In the genomic region with DNA sequence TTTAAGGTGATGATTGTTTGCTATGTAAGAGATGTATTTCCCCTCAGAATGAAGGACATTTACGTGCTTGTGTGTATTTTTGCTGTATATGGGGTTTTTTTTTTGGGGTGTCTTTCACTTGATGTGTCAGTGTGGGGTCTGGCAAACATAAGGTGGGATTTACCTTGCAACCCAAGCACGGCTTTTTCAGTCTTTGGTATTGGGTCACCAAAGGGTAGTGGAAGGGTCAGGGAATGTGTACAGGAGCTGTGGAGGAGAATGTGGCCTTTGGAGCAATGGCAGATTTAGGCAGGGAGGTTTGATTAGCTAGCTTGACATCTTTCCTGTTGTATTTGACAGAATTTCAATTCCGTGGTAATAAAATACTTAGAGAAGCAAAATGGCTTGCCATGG, we compare ENCODE assay signal across 8 mouse cellular contexts. TPM values are rescaled to one million over a fixed set of nuclear protein-coding genes. Genes with fewer than 3 reads are reported as not detected.
DNase-seq lines count a peak whose midpoint lies in the region; ATAC-seq and TF ChIP-seq lines count a peak whose summit lies in the region.

No protein-coding gene starts in this region.

- no peak for TF ChIP-seq POLR2A in heart, adult 2 months (IDR thresholded peaks at IDR 0.05; ENCODE audit: insufficient read depth, low read depth, low read length)

- no peaks in the 10 kb centered on the region for H3K9me3 ChIP-seq in heart, postnatal 0 days (replicated peaks; ENCODE audit: control insufficient read depth, low read length)
- H3K9me3 ChIP-seq in liver, embryonic 16.5 days (replicated peaks; ENCODE audit: control insufficient read depth, low read length) = no peaks in the 10 kb centered on the region

- H3K27ac ChIP-seq in heart, adult 2 months = peak overlapping the region; percentile 83
- H3K27ac ChIP-seq in brown adipose tissue, adult 24 weeks (replicated peaks; ENCODE audit: low read depth, low read length) = peak overlapping the region; percentile 44
- H3K27ac ChIP-seq in heart, postnatal 0 days (ENCODE audit: low read depth) = peak overlapping the region; percentile 69
- 0 out of 2 replicates have a peak overlapping the region, but pooled peaks have one; percentile 12 for H3K27ac ChIP-seq in liver, embryonic 16.5 days (ENCODE audit: low read length)

- peak overlapping the region; percentile 63 for H3K4me3 ChIP-seq in heart, adult 2 months
- H3K4me3 ChIP-seq in brown adipose tissue, adult 24 weeks (ENCODE audit: insufficient read depth, low read depth, low read length) = peak overlapping the region; percentile 60
- H3K4me3 ChIP-seq in heart, postnatal 0 days (ENCODE audit: low read depth, low read length) = peak overlapping the region; percentile 51
- H3K4me3 ChIP-seq in liver, embryonic 16.5 days (ENCODE audit: low read depth, low read length) = peak overlapping the region; percentile 41

- peak overlapping the region; percentile 58 for H3K4me2 ChIP-seq in heart, postnatal 0 days (ENCODE audit: low read depth, low read length)
- H3K4me2 ChIP-seq in liver, embryonic 16.5 days (ENCODE audit: low read depth, low read length) = peak overlapping the region; percentile 46

- intact Hi-C loops in heart, adult 2 months (cut with DNase I) = loop anchor here (5.0 kb wide), 1 partner anchor 139 kb away; a partner anchor contains a TSS
- intact Hi-C loops in left cerebral cortex, postnatal 36 days (cut with DNase I) = loop anchor here (2.0 to 5.0 kb wide), 2 partner anchors 19 to 51 kb away; a partner anchor contains a TSS

- ATAC-seq in heart, postnatal 0 days (ENCODE audit: insufficient read depth, low read depth) = no peak
- ATAC-seq in liver, embryonic 16.5 days (ENCODE audit: low read depth) = no peak

- peaks cover 1% of the 10 kb centered on the region; the same call in 1 of the 2 replicates for H3K79me2 ChIP-seq in heart, adult 2 months (replicated peaks; ENCODE audit: control insufficient read depth, insufficient read depth, low read length)

- DNase-seq in heart, adult 2 months = no peak
- DNase-seq in heart, adult 11 months = no peak
- DNase-seq in heart, postnatal 0 days (ENCODE audit: low spot score) = peak; percentile 18
- DNase-seq in right cerebral cortex, postnatal 36 days (ENCODE audit: low spot score in 2 of 2) = no peak
- no peak for DNase-seq in left cerebral cortex, postnatal 36 days (ENCODE audit: low spot score in 2 of 2)
- no peak for DNase-seq in testis, postnatal 14 days (ENCODE audit: low spot score)

- TF ChIP-seq EP300 in heart, adult 2 months (IDR thresholded peaks at IDR 0.05; ENCODE audit: insufficient read depth, low read depth, low read length) = no peak
- no peak for TF ChIP-seq EP300 in heart, postnatal 0 days (IDR thresholded peaks at IDR 0.05; ENCODE audit: low read depth)

- peak overlapping the region; percentile 66 for H3K9ac ChIP-seq in heart, adult 2 months (ENCODE audit: low read depth, low read length)
- peak overlapping the region; percentile 55; the same call in 1 of the 2 replicates for H3K9ac ChIP-seq in heart, postnatal 0 days (replicated peaks; ENCODE audit: low read depth, low read length)
- H3K9ac ChIP-seq in liver, embryonic 16.5 days (ENCODE audit: low read depth, low read length) = peak overlapping the region; percentile 16; the same call in 1 of the 2 replicates

- TF ChIP-seq CTCF in heart, adult 2 months (IDR thresholded peaks at IDR 0.05) = no peak
- no peak for TF ChIP-seq CTCF in heart, postnatal 0 days (IDR thresholded peaks at IDR 0.05; ENCODE audit: low read depth)

- WGBS in heart, adult 2 months = 20% methylated on average over 3 of the region's 3 CpGs
- 41% methylated on average over 3 of the region's 3 CpGs for WGBS in heart, postnatal 0 days
- WGBS in liver, embryonic 16.5 days (ENCODE audit: insufficient replicate concordance) = 44% methylated on average over 3 of the region's 3 CpGs

- H3K27me3 ChIP-seq in heart, adult 2 months (ENCODE audit: control insufficient read depth, insufficient read depth, low read length) = no peaks in the 10 kb centered on the region
- H3K27me3 ChIP-seq in heart, postnatal 0 days (ENCODE audit: control insufficient read depth, insufficient read depth, low read length) = no peaks in the 10 kb centered on the region
- H3K27me3 ChIP-seq in liver, embryonic 16.5 days (ENCODE audit: control insufficient read depth, insufficient read depth, low read depth, low read length) = no peaks in the 10 kb centered on the region

- peaks cover 8% of the 10 kb centered on the region for H3K4me1 ChIP-seq in heart, adult 2 months (ENCODE audit: control insufficient read depth, insufficient read depth, low read length)
- H3K4me1 ChIP-seq in brown adipose tissue, adult 24 weeks (ENCODE audit: control insufficient read depth, insufficient read depth, insufficient read length, low read length) = peaks cover 2% of the 10 kb centered on the region
- peaks cover 11% of the 10 kb centered on the region for H3K4me1 ChIP-seq in heart, postnatal 0 days (ENCODE audit: control insufficient read depth, insufficient read depth)
- H3K4me1 ChIP-seq in liver, embryonic 16.5 days (ENCODE audit: control insufficient read depth, low read depth, low read length) = peaks cover 10% of the 10 kb centered on the region

- peaks cover 2% of the 10 kb centered on the region; the same call in 1 of the 2 replicates for H3K36me3 ChIP-seq in heart, adult 2 months (ENCODE audit: control insufficient read depth, insufficient read depth, low read length)
- H3K36me3 ChIP-seq in heart, postnatal 0 days (replicated peaks; ENCODE audit: control insufficient read depth, insufficient read depth, low read length) = no peaks in the 10 kb centered on the region
- H3K36me3 ChIP-seq in liver, embryonic 16.5 days (ENCODE audit: control insufficient read depth, insufficient read depth) = no peaks in the 10 kb centered on the region

RNA-seq across cellular contexts. Expression of a gene that starts 52.2 kb away (rescaled TPM):
- total RNA-seq in heart, adult 2 months (2021) = 10 to 100 TPM; 53.6 to 56.2 TPM
- 14.2 and 31.0 TPM in 2 replicates for polyA plus RNA-seq in heart, adult 2 months (2012; rRNA removed)
- 23.1 and 24.5 TPM in 2 replicates for polyA plus RNA-seq in brown adipose tissue, adult 24 weeks (2012; ENCODE audit: insufficient read depth, insufficient read length, missing spikeins)
- 39.7 and 46.0 TPM in 2 replicates for total RNA-seq in heart, postnatal 0 days (2014; rRNA removed; ENCODE audit: low replicate concordance)
- polyA plus RNA-seq in heart, postnatal 0 days (2015; fragmentation: Nextera tagmentation; extraction: Ambion mirVana) = 15.4 and 15.8 TPM in 2 replicates
- polyA plus RNA-seq in liver, embryonic 16.5 days (2015; fragmentation: Nextera tagmentation; extraction: Ambion mirVana) = 8.7 and 9.3 TPM in 2 replicates
- total RNA-seq in left cerebral cortex, postnatal 36 days (2021) = 100 to 1,000 TPM; 226 to 229 TPM

Comparison
In these comparisons a context has a peak if more than half of its experiments do, and no peak if none do; other contexts are left out.
1. H3K27ac ChIP-seq: peak in every context shown above with its lines; median percentile 83 in heart, adult 2 months; 69 in heart, postnatal 0 days; 44 in brown adipose tissue, adult 24 weeks; 12 in liver, embryonic 16.5 days.
2. H3K9ac ChIP-seq: peak in every context shown above with its lines; median percentile 66 in heart, adult 2 months; 55 in heart, postnatal 0 days; 16 in liver, embryonic 16.5 days.